Mouse (Mus musculus): ENCODE data around the gene Ddx27. TPM values are rescaled to one million over a fixed set of nuclear protein-coding genes. Genes with fewer than 3 reads are reported as not detected.

The Ddx27 gene
- total and polyA plus RNA-seq, 2 experiments, result 11.2 to 13.4 TPM

GRCm38 (mm10) chr2:167079535-167080257 lies 64.7 kb downstream of the Ddx27 start:
- Histone ChIP-seq H3K4me1 (ENCODE audit: control insufficient read depth, insufficient read depth, low read length) (no peaks in the 10 kb centered on the region), H3K9ac (ENCODE audit: low read depth, low read length) (no peak overlapping the region), H3K4me3 (ENCODE audit: insufficient read depth, low read depth, low read length) (no peak overlapping the region), H3K27me3 (ENCODE audit: control insufficient read depth, insufficient read depth, low read length) (no peaks in the 10 kb centered on the region), H3K27ac (replicated peaks; ENCODE audit: insufficient read depth, low read depth, low read length) (no peak overlapping the region), H3K36me3 (ENCODE audit: control insufficient read depth, insufficient read depth, low read length) (no peaks in the 10 kb centered on the region), H3K79me2 (ENCODE audit: control insufficient read depth, insufficient read depth, low read length) (no peaks in the 10 kb centered on the region)
- DNase-seq (ENCODE audit: extremely low read depth, low read depth, low spot score), result no peak
- 70% methylated on average over 18 of the region's 18 CpGs for WGBS
- no peak for TF ChIP-seq CTCF (IDR thresholded peaks at IDR 0.05; ENCODE audit: low read depth, low read length)
- no peak for TF ChIP-seq POLR2A (IDR thresholded peaks at IDR 0.05; ENCODE audit: extremely low read depth, insufficient read depth, low read length)

DNA sequence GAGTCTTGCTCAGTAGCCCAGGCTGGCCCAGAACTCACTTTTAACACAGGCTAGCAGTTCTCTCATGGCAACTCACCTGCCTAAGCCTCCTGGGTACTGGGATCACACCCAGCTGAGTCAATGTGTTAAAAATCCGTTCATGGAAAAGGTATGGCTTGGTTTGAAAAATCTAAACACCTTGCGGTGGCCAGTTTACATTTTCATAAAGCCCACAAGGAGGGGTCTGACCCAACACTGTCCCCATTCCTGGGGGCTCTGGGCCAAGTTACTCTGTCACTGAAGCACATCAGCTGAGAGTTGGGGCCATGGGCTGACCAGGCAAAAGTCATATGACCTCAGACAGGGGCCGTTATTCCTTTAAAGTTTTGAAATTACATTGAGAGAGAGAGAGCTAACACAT lies 65.4 kb downstream of the Ddx27 start:
- no peak overlapping the region for H3K4me3 ChIP-seq (ENCODE audit: insufficient read depth, low read depth, low read length)
- TF ChIP-seq CTCF (IDR thresholded peaks at IDR 0.05; ENCODE audit: low read depth, low read length) (no peak), POLR2A (IDR thresholded peaks at IDR 0.05; ENCODE audit: extremely low read depth, insufficient read depth, low read length) (no peak)
- H3K27ac ChIP-seq (replicated peaks; ENCODE audit: insufficient read depth, low read depth, low read length), result no peak overlapping the region
- H3K27me3 ChIP-seq (ENCODE audit: control insufficient read depth, insufficient read depth, low read length), result no peaks in the 10 kb centered on the region
- 82% methylated on average over 3 of the region's 3 CpGs for WGBS
- no peaks in the 10 kb centered on the region for H3K36me3 ChIP-seq (ENCODE audit: control insufficient read depth, insufficient read depth, low read length)
- no peaks in the 10 kb centered on the region for H3K79me2 ChIP-seq (ENCODE audit: control insufficient read depth, insufficient read depth, low read length)
- no peak overlapping the region for H3K9ac ChIP-seq (ENCODE audit: low read depth, low read length)
- H3K4me1 ChIP-seq (ENCODE audit: control insufficient read depth, insufficient read depth, low read length), result no peaks in the 10 kb centered on the region
- no peak for DNase-seq (ENCODE audit: extremely low read depth, low read depth, low spot score)

- no peak for TF ChIP-seq CTCF (IDR thresholded peaks at IDR 0.05; ENCODE audit: low read depth, low read length)
- TF ChIP-seq POLR2A (IDR thresholded peaks at IDR 0.05; ENCODE audit: extremely low read depth, insufficient read depth, low read length), result no peak
- H3K27ac ChIP-seq (replicated peaks; ENCODE audit: insufficient read depth, low read depth, low read length), result no peak overlapping the region
Measured at GRCm38 (mm10) chr2:167081135-167081534, 66.1 kb downstream of the Ddx27 start.

DNA sequence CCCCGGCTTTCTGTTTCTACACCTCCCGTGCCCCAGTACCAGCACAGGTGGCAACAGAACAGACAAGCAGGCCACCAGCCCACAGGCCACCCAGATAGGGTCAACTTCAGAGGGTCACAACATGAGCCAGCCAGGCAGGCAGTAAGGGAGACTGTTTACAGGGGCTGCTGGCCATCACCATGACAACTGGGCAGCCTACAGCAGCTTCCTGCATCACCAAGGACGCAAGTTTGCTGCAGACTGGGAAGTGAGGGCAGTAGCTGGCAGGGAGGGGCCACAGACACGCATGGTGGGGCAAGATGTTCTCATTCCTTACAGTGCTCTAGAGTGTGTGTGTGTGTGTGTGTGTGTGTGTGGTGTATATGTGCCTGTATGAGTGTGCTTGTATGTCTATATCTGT lies 66.6 kb downstream of the Ddx27 start:
- Histone ChIP-seq H3K79me2 (ENCODE audit: control insufficient read depth, insufficient read depth, low read length) (no peaks in the 10 kb centered on the region), H3K27ac (replicated peaks; ENCODE audit: insufficient read depth, low read depth, low read length) (no peak overlapping the region), H3K36me3 (ENCODE audit: control insufficient read depth, insufficient read depth, low read length) (no peaks in the 10 kb centered on the region), H3K9ac (ENCODE audit: low read depth, low read length) (no peak overlapping the region), H3K4me1 (ENCODE audit: control insufficient read depth, insufficient read depth, low read length) (no peaks in the 10 kb centered on the region), H3K27me3 (ENCODE audit: control insufficient read depth, insufficient read depth, low read length) (no peaks in the 10 kb centered on the region), H3K4me3 (ENCODE audit: insufficient read depth, low read depth, low read length) (no peak overlapping the region)
- TF ChIP-seq CTCF (IDR thresholded peaks at IDR 0.05; ENCODE audit: low read depth, low read length) (no peak), POLR2A (IDR thresholded peaks at IDR 0.05; ENCODE audit: extremely low read depth, insufficient read depth, low read length) (no peak)
- 35% methylated on average over 4 of the region's 4 CpGs for WGBS
- DNase-seq (ENCODE audit: extremely low read depth, low read depth, low spot score), result no peak

More at GRCm38 (mm10) chr2:167081135-167081534, 66.1 kb downstream of the Ddx27 start:
- no peak for DNase-seq (ENCODE audit: extremely low read depth, low read depth, low spot score)
- H3K27me3 ChIP-seq (ENCODE audit: control insufficient read depth, insufficient read depth, low read length), result no peaks in the 10 kb centered on the region
- H3K4me1 ChIP-seq (ENCODE audit: control insufficient read depth, insufficient read depth, low read length), result no peaks in the 10 kb centered on the region
- no peak overlapping the region for H3K9ac ChIP-seq (ENCODE audit: low read depth, low read length)
- H3K79me2 ChIP-seq (ENCODE audit: control insufficient read depth, insufficient read depth, low read length), result no peaks in the 10 kb centered on the region
- WGBS, result 76% methylated on average over 6 of the region's 6 CpGs
- no peaks in the 10 kb centered on the region for H3K36me3 ChIP-seq (ENCODE audit: control insufficient read depth, insufficient read depth, low read length)
- H3K4me3 ChIP-seq (ENCODE audit: insufficient read depth, low read depth, low read length), result no peak overlapping the region

Other genes starting within 250 kb of the Ddx27 start
- gene Trp53rkb, start 222.7 kb upstream of the Ddx27 start, total RNA-seq (2014; rRNA removed), result 1.5 and 1.8 TPM in 2 replicates
- 3.0 and 3.1 TPM in 2 replicates for gene Trp53rkb, start 222.7 kb upstream of the Ddx27 start, polyA plus RNA-seq (2012; rRNA removed)
- gene Arfgef2, start 209.6 kb upstream of the Ddx27 start, total RNA-seq (2014; rRNA removed), result 18.3 and 26.0 TPM in 2 replicates
- 13.5 and 15.8 TPM in 2 replicates for gene Arfgef2, start 209.6 kb upstream of the Ddx27 start, polyA plus RNA-seq (2012; rRNA removed)
- 27.0 and 29.7 TPM in 2 replicates for gene Cse1l, start 109.2 kb upstream of the Ddx27 start, total RNA-seq (2014; rRNA removed)
- 8.3 and 10.7 TPM in 2 replicates for gene Cse1l, start 109.2 kb upstream of the Ddx27 start, polyA plus RNA-seq (2012; rRNA removed)
- gene Stau1, start 18.9 kb upstream of the Ddx27 start, total RNA-seq (2014; rRNA removed), result 25.1 and 38.6 TPM in 2 replicates
- gene Stau1, start 18.9 kb upstream of the Ddx27 start, polyA plus RNA-seq (2012; rRNA removed), result 23.8 and 25.9 TPM in 2 replicates
- gene Znfx1, start 47.8 kb downstream of the Ddx27 start, total RNA-seq (2014; rRNA removed), result 21.6 and 23.8 TPM in 2 replicates
- 20.5 and 23.3 TPM in 2 replicates for gene Znfx1, start 47.8 kb downstream of the Ddx27 start, polyA plus RNA-seq (2012; rRNA removed)
- 0.81 and 0.83 TPM in 2 replicates for gene Kcnb1, start 175.0 kb downstream of the Ddx27 start, total RNA-seq (2014; rRNA removed)
- 0.32 and 0.60 TPM in 2 replicates for gene Kcnb1, start 175.0 kb downstream of the Ddx27 start, polyA plus RNA-seq (2012; rRNA removed)
- 1.0 and 1.1 TPM in 2 replicates for gene Ptgis, start 225.4 kb downstream of the Ddx27 start, total RNA-seq (2014; rRNA removed)
- 1.4 and 3.1 TPM in 2 replicates for gene Ptgis, start 225.4 kb downstream of the Ddx27 start, polyA plus RNA-seq (2012; rRNA removed)

All from liver, adult 2 months (tissue).